Mouse (Mus musculus) lung, postnatal 0 days (tissue): ENCODE results near the gene Celsr2.

ENCODE experiments used
- CTCF ChIP-seq: IDR thresholded peaks from 2 replicates; pipeline ENCODE4 v1.5.1; 2016; ENCODE audit warnings: antibody characterized with exemption, mild to moderate bottlenecking
- EP300 ChIP-seq: IDR thresholded peaks from 2 replicates; pipeline ENCODE4 v1.6.1; 2016; ENCODE audit warnings: antibody characterized with exemption, mild to moderate bottlenecking, control low read depth

DNA sequence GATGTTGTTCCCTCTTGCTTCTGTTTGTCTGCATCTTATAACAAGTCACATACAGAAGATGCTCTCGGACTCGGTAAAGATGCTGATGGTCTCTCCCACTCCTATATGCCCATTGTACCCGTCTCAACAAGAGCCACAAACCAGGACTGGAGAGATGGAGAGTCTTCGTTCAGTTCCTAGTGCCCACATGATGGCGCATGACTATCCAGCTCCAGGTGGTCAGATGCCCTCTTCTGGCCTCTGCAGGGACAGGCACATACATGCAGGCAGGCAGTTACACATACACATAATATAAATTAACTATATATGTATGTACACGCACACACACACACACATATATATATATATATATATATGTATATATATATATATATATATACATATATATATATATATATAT is 34.7 kb downstream of the Celsr2 start:
- TF ChIP-seq CTCF, result peak; percentile 72
- no peak for TF ChIP-seq EP300
